Mouse (Mus musculus) myocyte (in vitro differentiated cells): ENCODE results near the gene Mgat3.

Experiments
- E2F4 ChIP-seq: IDR thresholded peaks from one replicate; pipeline ENCODE4 v1.6.1; 2011; ENCODE audit warnings: mild to moderate bottlenecking, control low read depth, moderate library complexity; ENCODE audit not compliant: insufficient read depth
- MAX ChIP-seq: IDR thresholded peaks from one replicate; pipeline ENCODE4 v1.6.1; 2011; ENCODE audit warnings: low read depth, mild to moderate bottlenecking, control low read depth
- MYOD1 ChIP-seq, 3 experiments: IDR thresholded peaks; one replicate each; pipeline ENCODE4 v1.6.1; 2011; ENCODE audit warnings: control low read depth in 2 of 3, low read depth in 2 of 3, mild to moderate bottlenecking in 2 of 3, moderate library complexity in 1 of 3; ENCODE audit not compliant: insufficient read length in 2 of 3, control insufficient read depth in 1 of 3
- MYOG ChIP-seq, 3 experiments: IDR thresholded peaks; one replicate each; pipeline ENCODE4 v1.6.1; 2011; ENCODE audit warnings: control low read depth in 2 of 3, low read depth in 2 of 3, mild to moderate bottlenecking in 2 of 3; ENCODE audit not compliant: insufficient read length in 2 of 3, control insufficient read depth in 1 of 3, insufficient read depth in 1 of 3
- POLR2A ChIP-seq: IDR thresholded peaks from one replicate; pipeline ENCODE4 v1.6.1; 2011; ENCODE audit warnings: low read depth, mild to moderate bottlenecking, control low read depth, moderate library complexity; ENCODE audit not compliant: insufficient read length
- SRF ChIP-seq: IDR thresholded peaks from one replicate; pipeline ENCODE4 v1.6.1; 2011; ENCODE audit warnings: low read depth; ENCODE audit not compliant: control insufficient read depth, insufficient read length
- USF1 ChIP-seq: IDR thresholded peaks from one replicate; pipeline ENCODE4 v1.6.1; 2011; ENCODE audit warnings: low read depth, mild to moderate bottlenecking, control low read depth, moderate library complexity

- TF ChIP-seq MYOG (IDR thresholded peaks at IDR 0.05; ENCODE audit: control insufficient read depth in 1 of 3, insufficient read depth in 1 of 3, insufficient read length in 2 of 3, low read depth in 2 of 3) (no peak), MYOD1 (IDR thresholded peaks at IDR 0.05; ENCODE audit: control insufficient read depth in 1 of 3, insufficient read length in 2 of 3, low read depth in 2 of 3) (no peak), POLR2A (no peak), SRF (no peak), MAX (no peak), USF1 (no peak), E2F4 (no peak)
Observed at GRCm38 (mm10) chr15:80206057-80206565, 32.6 kb downstream of the Mgat3 start.
